Mouse (Mus musculus) hematopoietic stem cell, adult 5-6 weeks (primary cell): ENCODE measurements around the gene Bahcc1. TPM values are rescaled to one million over a fixed set of nuclear protein-coding genes. Genes with fewer than 3 reads are reported as not detected.

Experiments used
- ATAC-seq, 2 experiments: fragments of 125-278 bp in 1 of 2; replicated peaks in 1 of 2; 2 replicates each; pipeline ENCODE4 v1.8.0; 2016 to 2017; ENCODE audit warnings: inconsistent platforms in 2 of 2, mild to moderate bottlenecking in 2 of 2, moderate number of reproducible peaks in 2 of 2, low read depth in 1 of 2, moderate TSS enrichment in 1 of 2; ENCODE audit not compliant: low FRiP score in 2 of 2, poor library complexity in 2 of 2, severe bottlenecking in 2 of 2, insufficient read depth in 1 of 2, low TSS enrichment in 1 of 2
- total RNA-seq: library from RNA; stranded (forward); fragments of 172-1452, 232-1000 nt; gene quantifications from 2 replicates; pipeline ENCODE4 v1.2.3, GENCODE M21; 2017

Gene Bahcc1
- total RNA-seq, 1 experiment from 2014 or later: 6.8 TPM

- no peak for ATAC-seq
Measured at GRCm38 (mm10) chr11:120237166-120238131, 4.7 kb downstream of the Bahcc1 start.

- no peak for ATAC-seq
Measured at GRCm38 (mm10) chr11:120238306-120238705, 5.6 kb downstream of the Bahcc1 start.

- ATAC-seq: no peak
Measured at GRCm38 (mm10) chr11:120238751-120239359, 6.1 kb downstream of the Bahcc1 start.

GRCm38 (mm10) chr11:120239581-120239991, 6.8 kb downstream of the Bahcc1 start:
- ATAC-seq: no peak

GRCm38 (mm10) chr11:120240206-120240605, 7.5 kb downstream of the Bahcc1 start:
- ATAC-seq: no peak

GRCm38 (mm10) chr11:120240941-120241890, 8.5 kb downstream of the Bahcc1 start:
- no peak for ATAC-seq

- ATAC-seq: no peak
Measured at GRCm38 (mm10) chr11:120241981-120242725, 9.4 kb downstream of the Bahcc1 start.

- ATAC-seq: no peak
Measured at GRCm38 (mm10) chr11:120242726-120243530, 10.2 kb downstream of the Bahcc1 start.

GRCm38 (mm10) chr11:120243531-120243820, 10.7 kb downstream of the Bahcc1 start:
- ATAC-seq: no peak

- ATAC-seq: no peak
Measured at GRCm38 (mm10) chr11:120248160-120248793, 15.5 kb downstream of the Bahcc1 start.

- no peak for ATAC-seq
Measured at GRCm38 (mm10) chr11:120248899-120249298, 16.2 kb downstream of the Bahcc1 start.

- ATAC-seq: peak; percentile 58 to 65
Measured at GRCm38 (mm10) chr11:120250991-120251949, 18.5 kb downstream of the Bahcc1 start.

- no peak for ATAC-seq
Measured at GRCm38 (mm10) chr11:120251950-120252308, 19.2 kb downstream of the Bahcc1 start.

- ATAC-seq: no peak
Measured at GRCm38 (mm10) chr11:120252398-120252797, 19.7 kb downstream of the Bahcc1 start.
